Mouse (Mus musculus) activated CD4-positive, CD25-positive, alpha-beta regulatory T cell, adult 4 months (primary cell): ENCODE data around the gene Crabp1. TPM values are rescaled to one million over a fixed set of nuclear protein-coding genes. Genes with fewer than 3 reads are reported as not detected.

Source experiments
- ATAC-seq: one replicate; pipeline ENCODE4 v1.8.0; 2017
- polyA plus RNA-seq, 2 experiments: library from polyadenylated mRNA; unstranded; fragments of 100-300 nt; shearing (Covaris generic); gene quantifications; one replicate each; pipeline ENCODE4 v1.2.1; 2017

Crabp1 gene
- polyA plus RNA-seq, 2 experiments from 2014 or later = not detected

DNA sequence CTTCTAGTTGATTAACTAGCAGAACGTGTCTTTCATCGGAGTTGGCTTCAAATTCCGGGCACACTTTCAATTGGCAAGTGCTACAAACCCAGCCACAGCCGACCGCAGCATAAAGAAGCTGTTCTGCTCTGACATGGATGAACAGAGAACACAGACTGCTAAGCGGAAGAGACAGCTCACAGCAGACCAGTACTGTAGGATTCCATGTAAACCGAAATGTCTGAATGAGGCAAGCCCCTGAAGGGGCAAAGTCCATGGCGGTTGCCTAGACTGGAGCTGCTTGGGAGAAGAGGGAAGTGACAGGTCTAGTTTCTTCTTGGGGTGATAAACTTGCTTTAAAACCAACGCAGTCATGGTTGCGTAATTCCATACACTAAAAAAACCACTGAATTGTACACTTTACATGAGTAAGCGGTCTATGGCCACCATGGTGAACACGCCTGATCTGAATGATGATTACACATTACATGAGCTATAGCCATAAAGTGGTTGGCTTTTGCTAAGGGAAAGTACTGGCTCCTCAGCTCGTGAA lies 12.0 kb downstream of the Crabp1 start:
- no peak for ATAC-seq

DNA sequence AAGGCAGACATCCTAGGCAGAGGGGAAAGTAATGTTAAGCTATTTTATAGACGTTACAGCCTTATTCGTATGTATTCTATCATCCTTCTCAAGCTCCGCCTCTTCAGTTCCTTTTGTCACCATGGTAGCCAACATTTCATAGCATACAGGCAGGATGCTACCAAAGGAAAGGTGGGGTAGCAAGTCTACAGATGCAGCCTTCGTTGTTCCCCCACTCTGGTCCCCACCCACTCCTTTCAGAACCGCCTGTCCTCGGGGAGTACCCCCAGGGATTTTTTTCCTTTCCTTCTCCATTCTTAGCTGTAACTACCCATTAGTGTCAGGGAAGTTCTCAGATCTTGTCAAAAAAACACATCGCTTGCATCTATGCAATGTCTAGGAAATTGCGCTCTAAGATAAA lies 14.7 kb downstream of the Crabp1 start:
- no peak for ATAC-seq

DNA sequence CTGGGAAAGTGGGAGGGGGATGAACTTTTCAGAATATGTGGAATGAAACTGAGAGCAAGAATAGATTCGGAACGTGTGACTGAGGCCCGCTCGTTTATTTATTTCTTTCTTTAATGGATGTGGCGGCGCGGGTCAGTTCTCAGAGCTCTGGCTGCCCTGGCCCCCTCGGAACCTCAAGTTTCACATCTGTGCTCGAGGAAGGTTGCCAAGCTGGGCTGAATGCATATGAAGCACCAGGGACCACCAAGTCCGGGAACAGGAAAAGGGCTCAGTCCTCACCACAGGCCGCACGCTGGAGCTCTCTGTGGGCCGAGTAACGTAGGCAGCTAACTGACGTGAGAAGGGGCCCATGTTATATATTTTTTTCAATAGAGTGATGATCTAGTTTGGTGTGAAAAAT lies 18.0 kb downstream of the Crabp1 start:
- no peak for ATAC-seq

- ATAC-seq = no peak
Observed at GRCm38 (mm10) chr9:54784003-54784402, 19.5 kb downstream of the Crabp1 start.

DNA sequence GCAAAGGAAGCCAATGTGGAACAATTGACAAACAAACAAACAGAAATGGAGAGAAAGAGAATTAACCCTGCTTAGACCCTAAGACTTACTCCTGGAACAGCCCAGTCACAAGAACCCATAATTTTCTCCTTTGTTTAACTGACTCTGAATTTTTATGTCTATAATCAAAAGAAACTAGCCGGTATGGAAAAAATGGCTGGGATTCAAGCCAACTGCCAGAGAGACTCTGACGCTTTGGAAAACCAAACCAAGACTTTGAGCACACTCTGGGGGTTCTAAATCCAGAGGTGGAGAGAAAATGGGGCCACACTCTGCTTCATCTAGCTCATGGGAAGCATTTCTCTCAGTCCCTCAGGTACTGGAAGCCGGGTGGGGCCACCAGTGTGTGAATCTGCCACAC lies 20.7 kb downstream of the Crabp1 start:
- no peak for ATAC-seq

DNA sequence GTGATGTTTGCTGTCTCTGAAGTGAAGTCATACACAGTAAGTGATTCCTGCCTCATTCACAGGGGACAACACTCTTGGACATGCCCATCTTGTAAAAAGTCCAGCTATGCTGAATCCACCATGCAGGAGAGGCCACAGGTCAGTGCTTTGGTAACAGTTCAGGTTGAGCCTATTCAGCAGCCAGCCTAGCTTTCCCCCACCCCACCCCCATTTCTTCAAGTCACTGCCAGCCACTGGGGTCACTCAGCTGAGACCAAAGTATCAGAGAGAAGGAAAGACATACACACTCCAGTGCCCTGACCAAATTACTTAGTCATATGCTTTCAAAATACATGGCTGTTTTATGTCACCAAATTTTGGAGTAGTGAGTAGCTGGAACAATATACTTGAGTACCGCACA lies 21.5 kb downstream of the Crabp1 start:
- ATAC-seq = no peak

DNA sequence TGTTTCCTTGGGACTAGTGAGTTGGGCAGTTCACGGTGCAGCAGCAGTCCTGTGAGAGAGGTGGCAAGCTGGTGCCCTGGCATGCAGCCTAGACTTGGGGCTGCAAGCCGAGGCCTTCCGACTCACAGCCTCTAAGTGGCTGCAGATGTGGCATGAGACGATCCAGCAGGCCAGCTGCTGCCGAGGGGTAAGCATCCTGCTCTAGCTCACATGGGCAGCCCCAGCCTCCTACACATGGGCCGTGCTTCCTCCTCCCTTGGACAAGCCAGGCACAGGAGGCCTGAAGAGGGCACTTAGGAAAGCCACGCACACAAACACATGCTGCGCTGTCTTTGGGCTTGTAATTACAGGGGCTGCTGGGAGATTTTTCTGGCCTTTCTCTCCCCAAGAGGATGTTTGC lies 23.2 kb downstream of the Crabp1 start:
- no peak for ATAC-seq

GRCm38 (mm10) chr9:54790271-54790670 lies 25.7 kb downstream of the Crabp1 start:
- ATAC-seq = no peak

- ATAC-seq = no peak
Observed at GRCm38 (mm10) chr9:54801460-54801961, 37.0 kb downstream of the Crabp1 start.

GRCm38 (mm10) chr9:54802749-54803679 lies 38.5 kb downstream of the Crabp1 start:
- ATAC-seq = no peak

- no peak for ATAC-seq
Observed at GRCm38 (mm10) chr9:54804351-54804750, 39.8 kb downstream of the Crabp1 start.

- ATAC-seq = no peak
Observed at GRCm38 (mm10) chr9:54807761-54808160, 43.2 kb downstream of the Crabp1 start.

- ATAC-seq = no peak
Observed at GRCm38 (mm10) chr9:54809953-54810352, 45.4 kb downstream of the Crabp1 start.

GRCm38 (mm10) chr9:54816508-54817201 lies 52.1 kb downstream of the Crabp1 start:
- no peak for ATAC-seq

DNA sequence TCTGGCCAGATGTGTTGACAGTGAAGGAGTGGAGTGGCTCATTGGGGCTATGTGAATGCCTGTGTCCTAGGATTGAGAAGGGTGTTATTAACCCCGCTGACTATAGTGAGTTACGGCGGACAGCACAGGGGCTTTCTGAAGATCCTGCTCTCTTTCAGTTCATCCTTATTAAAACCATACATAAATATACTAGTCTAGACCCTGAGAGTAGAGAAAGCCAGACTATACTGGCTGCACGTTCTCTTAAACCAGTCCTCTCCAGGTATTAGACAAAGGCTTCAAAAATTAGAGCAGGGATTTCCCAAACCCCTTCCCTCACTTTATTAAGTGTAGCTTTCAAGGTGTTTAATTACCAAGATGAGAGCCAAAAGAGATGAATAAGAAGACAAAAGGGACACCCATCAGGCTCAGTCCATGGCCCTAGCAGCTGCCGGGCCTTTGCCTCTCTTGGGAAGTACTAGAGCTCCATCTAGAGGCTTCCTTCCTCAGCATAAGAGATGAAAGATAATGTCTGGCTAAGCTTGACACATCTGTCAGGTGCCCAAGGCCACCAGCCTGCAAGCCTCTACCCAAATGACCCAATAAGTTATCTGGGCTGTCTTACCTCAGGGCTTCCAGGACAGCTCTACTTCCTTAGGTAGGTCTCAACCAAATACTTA lies 57.0 kb downstream of the Crabp1 start:
- ATAC-seq = no peak

Other genes starting within 250 kb of the Crabp1 start
- not detected for gene Sh2d7, start 225.8 kb upstream of the Crabp1 start, polyA plus RNA-seq
- 1 to 10 TPM; 1.1 to 2.1 TPM for gene Cib2, start 204.5 kb upstream of the Crabp1 start, polyA plus RNA-seq
- 100 to 1,000 TPM; 155 to 163 TPM for gene Idh3a, start 178.4 kb upstream of the Crabp1 start, polyA plus RNA-seq
- 10 to 100 TPM; 52.6 to 55.5 TPM for gene Acsbg1, start 102.9 kb upstream of the Crabp1 start, polyA plus RNA-seq
- gene Dnaja4, start 65.9 kb upstream of the Crabp1 start, polyA plus RNA-seq = 1 to 10 TPM; 3.3 to 3.9 TPM
- gene Wdr61, start 30.2 kb upstream of the Crabp1 start, polyA plus RNA-seq = 100 to 1,000 TPM; 123 to 134 TPM
- 10 to 100 TPM; 20.4 to 22.8 TPM for gene Ireb2, start 99.0 kb downstream of the Crabp1 start, polyA plus RNA-seq
- gene Hykk, start 152.5 kb downstream of the Crabp1 start, polyA plus RNA-seq = under 1 TPM; 0.34 to 0.60 TPM
- 100 to 1,000 TPM; 298 to 320 TPM for gene Psma4, start 186.0 kb downstream of the Crabp1 start, polyA plus RNA-seq
- not detected for gene AY074887, start 186.2 kb downstream of the Crabp1 start, polyA plus RNA-seq
- gene Chrna5, start 216.1 kb downstream of the Crabp1 start, polyA plus RNA-seq = not detected